Mouse (Mus musculus): Measurements from ENCODE around the gene Zfyve16.

Zfyve16 gene

GRCm38 (mm10) chr13:92483348-92483747 is 47.3 kb downstream of the Zfyve16 start:
- in situ Hi-C loops (cut with MboI; ENCODE audit: unreplicated experiment in 2 of 2) = loop anchor here (5.0 to 25.0 kb wide), 6 partner anchors 94 to 1546 kb away; partner anchors contain the start of genes Msh3 (in 2 of the 2) and Spz1 (in 2 of the 2)

DNA sequence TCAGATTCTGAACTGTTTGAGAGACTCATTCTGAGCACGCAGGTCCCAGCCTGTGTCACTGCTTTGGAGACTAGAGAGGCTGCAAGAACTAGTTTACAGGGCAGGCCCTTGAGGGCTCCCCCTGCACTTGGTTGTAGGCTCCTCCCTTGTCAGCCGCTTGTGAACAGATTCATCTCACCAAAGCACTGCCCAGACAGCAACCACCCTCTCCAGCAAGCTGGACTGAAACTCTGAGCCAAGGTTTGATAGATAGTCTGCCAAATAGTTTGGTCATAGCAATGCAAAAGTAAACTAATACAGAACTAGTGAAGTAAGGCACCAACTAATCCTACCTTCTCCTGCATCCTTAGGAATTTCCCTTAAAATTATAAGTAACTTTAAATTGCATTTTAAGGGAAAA is 60.5 kb downstream of the Zfyve16 start:
- in situ Hi-C loops (cut with MboI; ENCODE audit: unreplicated experiment in 2 of 2) = no loop called here

DNA sequence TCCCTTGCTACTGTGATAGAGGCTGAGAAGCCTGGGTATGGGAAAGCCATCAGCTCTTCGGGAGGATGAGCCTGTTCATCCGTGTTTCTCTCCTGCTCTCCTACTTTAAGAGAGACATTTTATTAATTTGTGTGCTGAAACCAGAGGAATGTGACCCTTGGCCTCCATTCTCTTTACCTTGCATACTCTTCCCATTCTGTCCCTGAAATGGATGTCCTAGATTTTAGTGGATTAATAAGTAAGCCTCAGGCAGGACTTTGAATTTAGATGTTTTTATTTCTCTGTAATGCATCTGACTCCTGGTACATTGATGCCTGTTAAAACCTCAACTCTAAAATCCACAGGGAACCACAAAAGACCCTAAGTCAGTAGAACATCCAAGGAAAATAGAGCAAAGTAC is 61.3 kb downstream of the Zfyve16 start:
- in situ Hi-C loops (cut with MboI; ENCODE audit: unreplicated experiment in 2 of 2) = no loop called here

DNA sequence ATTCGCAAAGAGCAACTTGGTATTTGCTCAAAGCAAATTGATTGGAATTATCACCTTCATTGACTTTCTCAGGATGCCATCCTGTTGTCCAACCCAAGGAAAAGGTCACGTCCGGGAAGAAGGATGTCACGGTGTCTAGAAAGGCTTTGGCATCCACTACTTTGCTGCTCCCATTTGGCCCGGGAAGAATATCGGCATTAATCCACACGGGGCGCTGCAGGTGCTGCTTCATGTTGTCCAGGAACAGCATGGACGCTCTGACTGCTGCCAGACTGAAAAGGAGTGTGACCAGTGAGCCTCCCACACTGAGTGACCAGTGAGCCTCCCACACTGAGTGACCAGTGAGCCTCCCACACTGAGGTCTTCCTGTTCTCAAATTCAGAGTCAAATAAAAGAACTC is 62.8 kb downstream of the Zfyve16 start:
- in situ Hi-C loops (cut with MboI; ENCODE audit: unreplicated experiment in 2 of 2) = no loop called here

GRCm38 (mm10) chr13:92464698-92465097 is 66.0 kb downstream of the Zfyve16 start:
- in situ Hi-C loops (cut with MboI; ENCODE audit: unreplicated experiment in 2 of 2) = no loop called here

DNA sequence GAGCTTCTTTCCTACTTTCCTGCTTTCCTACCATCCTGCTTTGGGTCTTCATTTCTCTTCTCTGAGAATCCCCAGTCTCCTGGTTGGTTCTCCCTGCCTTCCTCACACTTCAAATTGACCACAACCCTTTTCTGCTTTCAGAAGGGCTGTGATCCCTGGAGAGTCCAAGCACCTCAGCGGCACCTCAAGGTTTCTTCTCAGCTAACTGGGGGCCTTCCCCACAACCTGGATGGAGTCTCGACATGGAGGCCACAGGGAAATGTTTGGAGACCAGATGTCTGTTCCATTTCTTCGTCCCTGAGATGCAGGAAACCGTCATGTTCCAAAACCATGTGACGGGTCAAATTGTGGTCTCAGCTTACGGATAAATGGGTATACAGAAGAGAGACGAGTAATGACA is 83.8 kb downstream of the Zfyve16 start:
- in situ Hi-C loops (cut with MboI; ENCODE audit: unreplicated experiment in 2 of 2) = no loop called here

DNA sequence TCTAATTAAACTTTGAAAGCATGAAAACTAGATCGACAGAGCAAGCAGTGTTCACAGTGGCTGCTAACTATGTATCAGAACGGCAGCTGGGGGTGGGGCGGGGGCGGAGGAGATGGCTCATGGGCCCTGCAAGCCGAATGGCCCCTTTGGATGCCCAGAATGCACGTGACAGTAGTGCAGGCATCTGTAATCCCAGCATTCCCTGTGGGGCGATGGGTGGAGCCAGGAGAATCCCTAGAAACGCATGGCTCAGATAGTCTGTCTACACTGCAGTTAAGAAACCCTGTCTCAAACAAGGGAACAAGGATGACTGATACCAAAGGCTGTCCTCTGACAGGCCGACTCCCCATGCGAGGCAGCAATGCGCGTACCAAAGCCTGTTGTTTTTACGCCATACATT is 90.4 kb downstream of the Zfyve16 start:
- in situ Hi-C loops (cut with MboI; ENCODE audit: unreplicated experiment in 2 of 2) = no loop called here

DNA sequence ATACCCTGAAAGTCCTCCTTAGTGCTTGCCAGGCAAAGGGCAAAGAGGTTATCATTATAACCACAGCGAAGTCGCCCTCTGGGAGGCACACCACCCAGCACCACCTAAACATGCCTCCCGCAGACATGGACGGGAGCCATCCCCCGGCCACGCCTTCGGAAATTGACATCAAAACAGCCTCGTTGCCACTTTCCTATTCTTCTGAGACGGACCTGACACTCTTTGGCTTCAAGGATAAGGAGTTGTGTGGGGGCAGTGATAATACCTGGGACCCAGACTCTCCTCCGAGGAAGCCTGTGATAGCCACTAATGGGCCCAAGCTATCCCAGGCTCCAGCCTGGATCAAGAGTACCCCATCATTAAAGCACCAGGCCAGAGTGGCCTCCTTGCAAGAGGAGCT is 92.0 kb downstream of the Zfyve16 start:
- in situ Hi-C loops (cut with MboI; ENCODE audit: unreplicated experiment in 2 of 2) = no loop called here

Measured in v-Abl transformed pro-B cells (cell line).